Mouse (Mus musculus) C2C12 (cell line): ENCODE data around the gene Cfap44. TPM values are rescaled to one million over a fixed set of nuclear protein-coding genes. Genes with fewer than 3 reads are reported as not detected.

Experiments used
- H3K27me3 ChIP-seq: one replicate; pipeline ENCODE4 v1.6.1; 2011; ENCODE audit not compliant: control insufficient read depth, insufficient read depth, insufficient read length
- H3K36me3 ChIP-seq: one replicate; pipeline ENCODE4 v1.6.1; 2011; ENCODE audit not compliant: control insufficient read depth, insufficient read depth
- H3K4me3 ChIP-seq: one replicate; pipeline ENCODE4 v1.5.1; 2011; ENCODE audit warnings: mild to moderate bottlenecking, control low read depth; ENCODE audit not compliant: poor library complexity, insufficient read depth, severe bottlenecking
- H3K79me2 ChIP-seq: one replicate; pipeline ENCODE4 v1.6.1; 2011; ENCODE audit not compliant: control insufficient read depth, insufficient read depth
- H3K79me3 ChIP-seq: one replicate; pipeline ENCODE4 v1.6.1; 2011; ENCODE audit warnings: low read depth, control low read depth
- H3ac ChIP-seq: one replicate; pipeline ENCODE3; 2011; ENCODE audit warnings: low read depth; ENCODE audit not compliant: control insufficient read depth, insufficient read length
- CEBPB ChIP-seq: IDR thresholded peaks from one replicate; pipeline ENCODE4 v1.6.1; 2011; ENCODE audit warnings: low read depth, mild to moderate bottlenecking, control low read depth, moderate library complexity
- CTCF ChIP-seq: IDR thresholded peaks from one replicate; pipeline ENCODE4 v1.5.1; 2011; ENCODE audit not compliant: control insufficient read depth, insufficient read depth, insufficient read length
- FOSL1 ChIP-seq: IDR thresholded peaks from one replicate; pipeline ENCODE4 v1.8.0; 2011; ENCODE audit warnings: mild to moderate bottlenecking, low read length; ENCODE audit not compliant: poor library complexity, insufficient read depth, severe bottlenecking
- MAX ChIP-seq: IDR thresholded peaks from one replicate; pipeline ENCODE4 v1.6.1; 2011; ENCODE audit warnings: mild to moderate bottlenecking, control low read depth
- MYOD1 ChIP-seq: IDR thresholded peaks from one replicate; pipeline ENCODE4 v1.6.1; 2011; ENCODE audit warnings: low read depth; ENCODE audit not compliant: control insufficient read depth, insufficient read length
- MYOG ChIP-seq: IDR thresholded peaks from one replicate; pipeline ENCODE4 v1.6.1; 2011; ENCODE audit not compliant: control insufficient read depth, insufficient read length; ENCODE audit errors: extremely low read depth
- USF1 ChIP-seq: IDR thresholded peaks from one replicate; pipeline ENCODE4 v1.6.1; 2011; ENCODE audit warnings: low read depth, mild to moderate bottlenecking, control low read depth, moderate library complexity
- polyA plus RNA-seq: library from polyadenylated mRNA; unstranded; fragments of >200 nt; fragmentation: generic; extraction: Trizol; gene quantifications from one replicate; pipeline ENCODE4 v1.2.1, GENCODE M21; 2012; ENCODE audit warnings: missing spikeins

Cfap44 gene
- polyA plus RNA-seq, 1 experiment, result not detected

- no peaks in the 10 kb centered on the region for H3K36me3 ChIP-seq
Observed at GRCm38 (mm10) chr16:44502325-44502724, 107.7 kb downstream of the Cfap44 start.

GRCm38 (mm10) chr16:44502895-44503575 lies 108.4 kb downstream of the Cfap44 start:
- TF ChIP-seq CEBPB (no peak), MYOG (no peak)
- no peaks in the 10 kb centered on the region for H3K79me2 ChIP-seq
- no peaks in the 10 kb centered on the region for H3K79me3 ChIP-seq
- no peaks in the 10 kb centered on the region for H3K27me3 ChIP-seq
- H3ac ChIP-seq, result no peak overlapping the region
- no peaks in the 10 kb centered on the region for H3K36me3 ChIP-seq
- no peak overlapping the region for H3K4me3 ChIP-seq

More at GRCm38 (mm10) chr16:44502325-44502724, 107.7 kb downstream of the Cfap44 start:
- Histone ChIP-seq H3K27me3 (no peaks in the 10 kb centered on the region), H3ac (no peak overlapping the region), H3K4me3 (no peak overlapping the region), H3K79me2 (no peaks in the 10 kb centered on the region), H3K79me3 (no peaks in the 10 kb centered on the region)
- TF ChIP-seq CEBPB, result no peak
- TF ChIP-seq USF1, result no peak
- TF ChIP-seq CTCF, result no peak
- TF ChIP-seq FOSL1, result no peak
- TF ChIP-seq MYOG, result no peak
- TF ChIP-seq MAX, result no peak
- no peak for TF ChIP-seq MYOD1

- TF ChIP-seq MYOD1 (no peak), FOSL1 (no peak), MAX (no peak), CEBPB (no peak), CTCF (no peak), MYOG (no peak), USF1 (no peak)
- no peaks in the 10 kb centered on the region for H3K36me3 ChIP-seq
Observed at GRCm38 (mm10) chr16:44505243-44505642, 110.6 kb downstream of the Cfap44 start.

GRCm38 (mm10) chr16:44507027-44507929 lies 112.7 kb downstream of the Cfap44 start:
- Histone ChIP-seq H3K27me3 (no peaks in the 10 kb centered on the region), H3K79me3 (no peaks in the 10 kb centered on the region), H3ac (no peak overlapping the region), H3K4me3 (no peak overlapping the region), H3K79me2 (no peaks in the 10 kb centered on the region), H3K36me3 (no peaks in the 10 kb centered on the region)
- TF ChIP-seq MYOD1 (no peak), FOSL1 (no peak), MYOG (no peak)

More at GRCm38 (mm10) chr16:44505243-44505642, 110.6 kb downstream of the Cfap44 start:
- no peak overlapping the region for H3K4me3 ChIP-seq
- H3K27me3 ChIP-seq, result no peaks in the 10 kb centered on the region
- H3K79me3 ChIP-seq, result no peaks in the 10 kb centered on the region
- H3K79me2 ChIP-seq, result no peaks in the 10 kb centered on the region
- no peak overlapping the region for H3ac ChIP-seq

GRCm38 (mm10) chr16:44508025-44508424 lies 113.4 kb downstream of the Cfap44 start:
- TF ChIP-seq USF1 (no peak), MYOG (no peak), CEBPB (no peak), FOSL1 (no peak), CTCF (no peak), MYOD1 (no peak), MAX (no peak)
- no peaks in the 10 kb centered on the region for H3K36me3 ChIP-seq

GRCm38 (mm10) chr16:44508772-44509171 lies 114.2 kb downstream of the Cfap44 start:
- Histone ChIP-seq H3K27me3 (no peaks in the 10 kb centered on the region), H3K36me3 (no peaks in the 10 kb centered on the region), H3K4me3 (no peak overlapping the region), H3K79me2 (no peaks in the 10 kb centered on the region), H3K79me3 (no peaks in the 10 kb centered on the region), H3ac (no peak overlapping the region)
- TF ChIP-seq MYOD1, result no peak
- TF ChIP-seq USF1, result no peak
- no peak for TF ChIP-seq MAX
- no peak for TF ChIP-seq CEBPB
- no peak for TF ChIP-seq MYOG
- no peak for TF ChIP-seq CTCF
- no peak for TF ChIP-seq FOSL1

More at GRCm38 (mm10) chr16:44508025-44508424, 113.4 kb downstream of the Cfap44 start:
- Histone ChIP-seq H3K79me3 (no peaks in the 10 kb centered on the region), H3K4me3 (no peak overlapping the region), H3K79me2 (no peaks in the 10 kb centered on the region), H3K27me3 (no peaks in the 10 kb centered on the region), H3ac (no peak overlapping the region)
